Mouse (Mus musculus): ENCODE measurements around the gene Hist1h2bb.

DNA sequence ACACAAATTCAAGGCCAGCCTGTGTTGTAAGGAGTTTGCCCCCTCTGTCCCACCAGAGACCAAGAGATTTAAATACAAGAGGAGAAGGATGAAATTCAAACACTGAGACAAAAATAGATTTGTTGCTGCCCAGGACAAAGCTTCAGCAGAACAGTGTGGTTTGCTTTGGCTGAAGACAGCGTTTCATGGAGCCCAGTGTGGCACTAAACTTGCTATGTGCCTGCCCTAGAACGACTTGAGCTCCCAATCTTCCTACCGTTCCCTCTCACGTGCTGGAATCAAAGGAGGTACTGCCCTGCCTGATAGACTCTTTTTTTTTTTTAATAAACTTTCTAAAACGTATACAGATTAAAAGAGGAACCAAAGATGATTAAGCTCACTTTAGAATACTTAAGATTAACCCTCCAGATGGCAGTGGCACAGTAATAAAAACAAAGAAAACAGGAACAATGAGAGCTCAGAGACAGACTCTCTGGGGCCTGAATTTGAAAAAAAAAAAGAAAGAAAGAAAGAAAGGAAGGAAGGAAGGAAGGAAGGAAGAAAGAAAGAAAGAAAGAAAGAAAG lies 22.4 kb downstream of the Hist1h2bb start:
- TF ChIP-seq CTCF (IDR thresholded peaks at IDR 0.05; ENCODE audit: borderline replicate concordance, insufficient read depth, low read length) (no peak), POLR2A (IDR thresholded peaks at IDR 0.05; ENCODE audit: low read depth, low read length) (no peak)
